Mouse (Mus musculus): ENCODE data around the gene Adat2. TPM values are rescaled to one million over a fixed set of nuclear protein-coding genes. Genes with fewer than 3 reads are reported as not detected.

Gene Adat2
- 2.1 and 2.9 TPM in 2 replicates for polyA plus RNA-seq (2015; fragmentation: Nextera tagmentation; extraction: Ambion mirVana)

DNA sequence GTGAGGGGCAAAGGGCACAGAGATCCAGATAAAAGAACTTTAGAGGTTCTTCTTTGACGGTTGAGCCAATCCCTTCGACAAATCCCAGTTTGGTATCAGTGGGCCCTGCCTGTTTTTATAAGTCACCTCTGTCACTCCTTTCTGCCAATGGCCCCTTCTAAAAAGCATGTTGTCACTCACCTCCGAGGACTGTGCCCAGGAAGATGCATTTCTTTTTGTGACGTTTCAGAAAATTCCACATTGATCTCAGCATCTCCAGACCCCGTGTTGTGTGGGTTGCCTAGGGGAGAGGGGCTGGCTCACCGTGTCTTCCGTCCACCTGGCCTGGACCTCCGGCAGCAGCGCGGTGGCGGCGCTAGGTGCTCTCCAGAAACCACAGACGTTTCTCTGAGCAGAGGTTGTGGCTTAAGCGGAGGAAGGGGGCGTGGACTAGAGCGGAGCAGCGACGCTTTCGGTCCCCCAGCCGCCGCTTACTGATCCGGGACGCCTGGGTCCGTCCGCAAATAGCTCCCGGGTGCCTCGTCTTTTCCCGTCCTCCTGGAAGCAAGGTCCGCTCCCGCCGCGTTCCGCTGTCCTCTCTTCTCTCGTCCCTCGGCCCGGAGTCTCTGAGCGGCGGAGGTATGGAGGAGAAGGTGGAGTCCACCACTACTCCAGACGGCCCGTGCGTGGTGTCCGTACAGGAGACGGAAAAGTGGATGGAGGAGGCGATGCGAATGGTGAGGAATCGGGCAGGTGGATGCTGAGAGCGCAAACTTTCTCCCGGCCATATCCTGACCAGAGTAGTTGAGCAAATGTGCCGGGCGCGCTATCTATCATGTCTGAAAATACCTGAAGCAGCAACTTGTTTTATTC, at the start of gene Adat2, which contains the start of gene Pex3:
Gene Adat2, plus strand, starts transcription at position 249 of the 852 bp plus-strand sequence.
Gene Pex3, minus strand, starts transcription at position 497 of the 852 bp plus-strand sequence.
- peak within 1 kb of the TSS; percentile 68 for H3K4me2 ChIP-seq
- H3K27me3 ChIP-seq = no peaks in the 10 kb centered on the region
- under 1% methylated on average over 51 of the region's 51 CpGs for WGBS
- peak within 1 kb of the TSS; percentile 76 for H3K9ac ChIP-seq
- peaks cover 13% of the 10 kb centered on the region for H3K4me1 ChIP-seq (replicated peaks)
- H3K9me3 ChIP-seq = no peaks in the 10 kb centered on the region
- peak; percentile 97 for ATAC-seq (ENCODE audit: low read depth)
- H3K36me3 ChIP-seq = no peaks in the 10 kb centered on the region
- peak within 1 kb of the TSS; percentile 58 for H3K4me3 ChIP-seq
- peak within 1 kb of the TSS; percentile 63 for H3K27ac ChIP-seq (replicated peaks)

DNA sequence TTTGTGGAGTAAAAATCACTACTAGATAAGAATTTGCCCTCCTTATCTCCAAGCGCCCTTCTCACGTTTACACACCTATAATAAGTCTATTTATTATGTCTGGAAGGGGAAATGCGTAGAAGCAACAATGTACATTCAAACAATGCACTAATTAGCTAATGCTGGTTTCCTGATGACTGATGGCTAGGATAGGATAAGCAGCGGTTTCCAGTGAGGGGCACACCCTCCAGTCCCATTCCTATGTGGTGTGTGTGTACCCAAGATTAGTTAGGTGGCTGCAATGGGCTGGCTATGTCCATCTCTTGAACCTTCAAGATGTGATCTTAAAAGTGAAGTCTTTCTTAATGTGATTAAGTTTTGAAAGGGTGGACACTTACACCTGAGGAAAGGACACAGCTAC, 30.8 kb upstream of the Adat2 start:
- Histone ChIP-seq H3K4me3 (no peak overlapping the region), H3K9me3 (no peaks in the 10 kb centered on the region), H3K4me1 (replicated peaks) (no peaks in the 10 kb centered on the region), H3K27ac (replicated peaks) (no peak overlapping the region), H3K4me2 (no peak overlapping the region), H3K9ac (no peak overlapping the region), H3K36me3 (peaks cover 8% of the 10 kb centered on the region), H3K27me3 (no peaks in the 10 kb centered on the region)
- ATAC-seq (ENCODE audit: low read depth) = no peak
- 87% methylated on average over 4 of the region's 4 CpGs for WGBS

GRCm38 (mm10) chr10:13528155-13528554, 24.5 kb upstream of the Adat2 start:
- no peaks in the 10 kb centered on the region for H3K4me1 ChIP-seq (replicated peaks)
- no peak overlapping the region for H3K4me2 ChIP-seq
- H3K9ac ChIP-seq = no peak overlapping the region
- peaks cover 48% of the 10 kb centered on the region for H3K36me3 ChIP-seq
- H3K27me3 ChIP-seq = no peaks in the 10 kb centered on the region
- H3K9me3 ChIP-seq = no peaks in the 10 kb centered on the region
- H3K27ac ChIP-seq (replicated peaks) = no peak overlapping the region
- 90% methylated on average over 4 of the region's 4 CpGs for WGBS
- ATAC-seq (ENCODE audit: low read depth) = no peak
- no peak overlapping the region for H3K4me3 ChIP-seq

- no peak overlapping the region for H3K9ac ChIP-seq
- no peak overlapping the region for H3K27ac ChIP-seq (replicated peaks)
- no peak overlapping the region for H3K4me2 ChIP-seq
- no peak overlapping the region for H3K4me3 ChIP-seq
- H3K9me3 ChIP-seq = no peaks in the 10 kb centered on the region
- no peak for ATAC-seq (ENCODE audit: low read depth)
- peaks cover 56% of the 10 kb centered on the region for H3K36me3 ChIP-seq
- WGBS = 87% methylated on average over 3 of the region's 3 CpGs
- H3K4me1 ChIP-seq (replicated peaks) = no peaks in the 10 kb centered on the region
- no peaks in the 10 kb centered on the region for H3K27me3 ChIP-seq
Measured at GRCm38 (mm10) chr10:13534751-13535150, 17.9 kb upstream of the Adat2 start.

- H3K9me3 ChIP-seq = no peaks in the 10 kb centered on the region
- H3K4me1 ChIP-seq (replicated peaks) = no peaks in the 10 kb centered on the region
- WGBS = 96% methylated on average over 7 of the region's 7 CpGs
- ATAC-seq (ENCODE audit: low read depth) = no peak
- H3K27ac ChIP-seq (replicated peaks) = no peak overlapping the region
- no peak overlapping the region for H3K9ac ChIP-seq
- no peaks in the 10 kb centered on the region for H3K27me3 ChIP-seq
- peaks cover 46% of the 10 kb centered on the region for H3K36me3 ChIP-seq
- no peak overlapping the region for H3K4me2 ChIP-seq
- H3K4me3 ChIP-seq = no peak overlapping the region
Measured at GRCm38 (mm10) chr10:13536706-13537105, 16.0 kb upstream of the Adat2 start.

DNA sequence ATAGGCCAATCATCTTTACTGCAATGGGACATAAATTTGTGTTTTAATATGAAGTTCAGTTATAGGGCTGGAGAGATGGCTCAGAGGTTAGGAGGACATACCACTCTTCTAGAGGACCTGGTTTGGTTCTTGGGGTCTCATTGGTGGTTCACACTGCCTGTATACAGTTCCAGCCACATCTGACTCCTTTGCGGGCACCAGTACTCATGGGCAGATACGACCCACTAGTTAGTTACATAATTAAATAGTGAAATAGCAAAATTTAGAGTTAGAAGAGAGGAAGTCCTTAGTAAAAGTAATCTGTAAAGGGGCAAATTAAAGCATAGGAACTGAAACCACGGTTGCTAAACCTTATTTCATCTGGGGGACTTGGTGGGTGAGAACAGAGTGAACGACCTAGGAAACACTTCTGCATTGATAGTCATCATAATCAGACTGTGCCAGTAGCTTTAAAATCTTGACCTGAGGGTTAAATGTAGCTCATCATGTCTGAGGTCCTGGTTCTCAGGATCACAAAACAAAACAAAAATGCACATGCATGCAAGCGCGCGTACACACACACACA, 12.8 kb upstream of the Adat2 start:
- 92% methylated on average over 7 of the region's 7 CpGs for WGBS
- H3K9me3 ChIP-seq = no peaks in the 10 kb centered on the region
- no peak overlapping the region for H3K27ac ChIP-seq (replicated peaks)
- no peak overlapping the region for H3K9ac ChIP-seq
- no peak for ATAC-seq (ENCODE audit: low read depth)
- no peak overlapping the region for H3K4me2 ChIP-seq
- H3K4me3 ChIP-seq = no peak overlapping the region
- H3K36me3 ChIP-seq = peaks cover 45% of the 10 kb centered on the region
- no peaks in the 10 kb centered on the region for H3K4me1 ChIP-seq (replicated peaks)
- H3K27me3 ChIP-seq = no peaks in the 10 kb centered on the region

DNA sequence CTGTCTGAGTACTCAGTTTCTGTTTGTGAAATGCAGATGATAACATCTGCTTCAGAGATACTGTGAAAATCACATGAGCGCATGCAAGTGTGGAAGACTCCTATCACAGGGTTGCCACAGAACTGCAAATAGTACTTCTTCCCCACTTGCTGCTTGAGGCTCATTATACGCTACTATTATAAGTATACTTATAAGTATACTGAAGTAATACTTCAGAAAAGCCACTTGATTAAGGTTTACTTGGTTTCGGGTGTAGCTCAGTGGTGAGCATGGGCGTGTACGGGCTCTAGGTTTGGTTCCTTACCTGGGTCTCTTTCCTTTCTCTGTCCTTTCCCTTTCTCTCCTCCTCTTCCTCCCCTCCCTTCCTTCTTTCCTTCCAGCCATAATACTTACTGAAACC, 11.0 kb upstream of the Adat2 start:
- 93% methylated on average over 5 of the region's 5 CpGs for WGBS
- Histone ChIP-seq H3K36me3 (peaks cover 39% of the 10 kb centered on the region), H3K27me3 (no peaks in the 10 kb centered on the region), H3K27ac (replicated peaks) (no peak overlapping the region), H3K9ac (no peak overlapping the region), H3K4me2 (no peak overlapping the region), H3K4me3 (no peak overlapping the region), H3K4me1 (replicated peaks) (no peaks in the 10 kb centered on the region), H3K9me3 (no peaks in the 10 kb centered on the region)
- ATAC-seq (ENCODE audit: low read depth) = no peak

DNA sequence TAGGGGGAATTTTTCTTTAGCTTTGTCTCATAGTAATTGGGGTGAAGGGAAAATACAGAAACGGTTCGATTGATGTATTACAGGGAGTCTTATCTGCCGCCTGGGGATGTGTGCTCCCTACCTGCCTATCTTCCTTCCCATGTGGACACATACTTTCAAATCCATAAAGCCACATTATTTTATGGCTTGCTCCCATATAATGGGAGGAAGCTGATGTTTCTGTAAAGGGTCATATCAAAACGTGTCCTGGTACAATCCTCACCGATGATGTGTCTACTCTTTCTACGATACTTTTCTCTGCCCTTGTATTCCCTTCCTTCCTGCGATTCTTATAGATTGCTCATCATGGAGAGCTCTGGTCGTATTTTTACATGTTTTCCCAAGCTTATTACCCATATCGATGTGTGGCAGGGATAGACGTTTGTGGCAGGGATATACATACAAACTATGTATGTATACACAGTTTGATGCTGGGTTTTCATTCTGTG, 848 bp downstream of the Adat2 start:
- H3K4me2 ChIP-seq = peak overlapping the region; percentile 68

DNA sequence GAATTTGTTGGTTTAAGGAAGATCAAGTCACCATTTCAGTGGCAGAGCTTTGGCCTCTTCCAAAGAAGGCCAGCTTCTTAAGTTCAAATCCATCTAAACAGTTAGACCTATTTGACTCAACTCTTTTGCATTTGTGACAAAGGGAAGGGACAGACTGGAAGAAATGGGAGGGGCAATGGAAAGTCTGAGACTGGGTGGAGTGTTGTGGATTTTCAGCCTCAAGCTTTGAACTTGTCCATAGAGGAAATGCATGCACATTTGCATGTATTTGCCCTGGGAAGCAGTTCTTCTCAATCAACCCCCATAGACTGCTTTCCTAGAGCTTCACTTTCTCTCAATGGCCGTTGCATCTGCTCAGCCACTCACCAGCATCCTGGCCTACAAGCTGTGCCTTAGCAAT, 1.6 kb downstream of the Adat2 start:
- no peak for ATAC-seq (ENCODE audit: low read depth)
- 94% methylated on average over 1 of the region's 1 CpGs for WGBS

More for the DNA sequence above, 848 bp downstream of the Adat2 start:
- H3K36me3 ChIP-seq = no peaks in the 10 kb centered on the region
- WGBS = 29% methylated on average over 10 of the region's 10 CpGs
- H3K9me3 ChIP-seq = no peaks in the 10 kb centered on the region
- H3K4me1 ChIP-seq (replicated peaks) = peaks cover 13% of the 10 kb centered on the region
- H3K27ac ChIP-seq (replicated peaks) = no peak overlapping the region
- peak overlapping the region; percentile 76 for H3K9ac ChIP-seq
- peak; percentile 62; the same call in 1 of the 2 replicates for ATAC-seq (ENCODE audit: low read depth)
- no peaks in the 10 kb centered on the region for H3K27me3 ChIP-seq
- peak overlapping the region; percentile 58 for H3K4me3 ChIP-seq

DNA sequence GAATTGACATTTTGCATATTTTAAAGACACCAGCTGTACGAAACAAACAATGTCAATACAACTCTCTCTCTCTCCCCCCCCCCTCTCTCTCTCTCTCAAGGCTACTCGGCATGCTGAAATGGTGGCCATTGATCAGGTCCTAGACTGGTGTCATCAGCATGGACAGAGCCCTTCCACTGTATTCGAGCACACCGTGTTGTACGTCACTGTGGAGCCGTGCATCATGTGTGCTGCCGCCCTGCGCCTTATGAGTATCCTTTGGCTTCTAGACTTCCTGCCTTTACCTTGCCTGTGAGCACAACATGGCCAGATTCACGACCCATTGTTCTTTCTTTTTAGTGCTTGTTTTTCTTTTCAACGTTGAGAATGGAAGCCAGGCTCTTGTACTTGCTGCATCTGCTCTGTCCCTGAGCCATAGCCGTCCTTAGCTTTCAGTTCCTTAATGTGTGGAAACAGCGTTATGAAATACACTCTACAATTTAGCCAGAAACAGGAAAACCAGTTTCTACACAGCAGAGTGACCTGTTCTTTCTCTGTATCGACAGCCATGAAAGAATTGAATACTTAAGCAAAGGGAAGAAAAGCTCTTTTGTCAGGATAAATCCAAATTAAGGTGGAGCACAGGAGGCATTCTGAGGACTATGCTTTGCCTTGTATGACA, 7.5 kb downstream of the Adat2 start:
- ATAC-seq (ENCODE audit: low read depth) = no peak
- Histone ChIP-seq H3K27ac (replicated peaks) (no peak overlapping the region), H3K27me3 (no peaks in the 10 kb centered on the region), H3K4me3 (no peak overlapping the region), H3K4me2 (no peak overlapping the region), H3K4me1 (replicated peaks) (peaks cover 9% of the 10 kb centered on the region), H3K9me3 (no peaks in the 10 kb centered on the region), H3K9ac (no peak overlapping the region), H3K36me3 (0 out of 2 replicates have a peak, but pooled peaks cover 7% of the 10 kb centered on the region)
- WGBS = 86% methylated on average over 13 of the region's 13 CpGs

More for the DNA sequence above, 1.6 kb downstream of the Adat2 start:
- Histone ChIP-seq H3K36me3 (no peaks in the 10 kb centered on the region), H3K9ac (no peak overlapping the region), H3K27ac (replicated peaks) (no peak overlapping the region), H3K9me3 (no peaks in the 10 kb centered on the region), H3K4me2 (no peak overlapping the region), H3K4me1 (replicated peaks) (peaks cover 13% of the 10 kb centered on the region), H3K4me3 (no peak overlapping the region), H3K27me3 (no peaks in the 10 kb centered on the region)

DNA sequence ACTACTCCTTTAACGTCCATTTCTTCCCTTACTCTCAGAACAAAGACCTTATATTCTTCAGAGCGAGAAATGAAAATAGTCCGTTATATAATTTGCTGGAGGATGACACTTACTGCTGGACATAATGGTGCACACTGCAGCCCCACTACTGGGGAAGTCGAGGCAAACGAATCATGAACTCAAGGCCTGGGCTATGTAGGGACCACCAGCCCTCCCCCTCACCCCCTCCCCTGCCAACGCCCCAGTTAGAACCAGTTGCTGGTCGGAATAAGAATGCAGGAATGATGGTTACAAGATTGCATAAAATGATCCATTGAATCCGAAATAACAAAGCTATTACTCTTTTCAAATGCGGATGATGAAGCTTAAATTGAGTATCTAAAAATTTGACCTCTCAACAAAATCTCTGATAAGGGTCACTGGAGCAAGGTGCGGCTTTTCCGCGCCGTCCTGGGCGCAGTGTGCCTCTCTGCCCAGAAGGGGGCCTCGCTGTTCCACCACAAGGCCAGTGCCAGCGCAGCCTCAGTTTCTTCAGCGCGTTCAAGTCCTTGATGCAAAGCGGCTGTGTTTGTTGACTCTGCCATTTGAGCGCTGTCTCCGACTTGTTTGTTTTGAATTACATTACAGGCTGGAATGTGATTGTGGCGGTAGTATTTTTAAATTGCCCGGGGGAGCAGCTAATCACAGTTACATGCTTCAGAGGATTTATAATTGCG, 11.8 kb downstream of the Adat2 start:
- peak overlapping the region; percentile 28 for H3K4me3 ChIP-seq
- peaks cover 11% of the 10 kb centered on the region for H3K4me1 ChIP-seq (replicated peaks)
- WGBS = 26% methylated on average over 24 of the region's 24 CpGs
- H3K4me2 ChIP-seq = peak overlapping the region; percentile 58
- 0 out of 2 replicates have a peak, but pooled peaks cover 7% of the 10 kb centered on the region for H3K36me3 ChIP-seq
- peaks cover 24% of the 10 kb centered on the region for H3K27me3 ChIP-seq
- no peak overlapping the region for H3K9ac ChIP-seq
- no peak overlapping the region for H3K27ac ChIP-seq (replicated peaks)
- ATAC-seq (ENCODE audit: low read depth) = peak; percentile 86
- no peaks in the 10 kb centered on the region for H3K9me3 ChIP-seq
